Mouse (Mus musculus) CH12.LX (cell line): ENCODE measurements around the gene Ogg1. TPM values are rescaled to one million over a fixed set of nuclear protein-coding genes. Genes with fewer than 3 reads are reported as not detected.
A peak's percentile ranks its signal among the peaks of the same experiment; 100 is the strongest.

Experiments
- DNase-seq: peaks from one replicate; pipeline ENCODE4 v3.0.0-alpha.2; 2013; ENCODE audit errors: extremely low read depth
- H3K27ac ChIP-seq: 2 replicates; pipeline ENCODE4 v1.5.1; 2012; ENCODE audit warnings: low read depth, mild to moderate bottlenecking, control low read depth, moderate library complexity; ENCODE audit not compliant: insufficient read depth
- H3K27me3 ChIP-seq: replicated peaks from 2 replicates; pipeline ENCODE3; 2012; ENCODE audit warnings: inconsistent platforms
- H3K36me3 ChIP-seq, 2 experiments: replicated peaks in 1 of 2; 2 replicates each; pipeline versions ENCODE3 to v1.6.1; 2012; ENCODE audit warnings: inconsistent platforms in 1 of 2, low read length in 1 of 2, mild to moderate bottlenecking in 1 of 2, mixed read lengths in 1 of 2, moderate library complexity in 1 of 2; ENCODE audit not compliant: control insufficient read depth in 1 of 2, insufficient read depth in 1 of 2
- H3K4me1 ChIP-seq, 2 experiments: 2 replicates each; pipeline ENCODE4 v1.6.1; 2012; ENCODE audit warnings: inconsistent platforms in 1 of 2, moderate library complexity in 1 of 2; ENCODE audit not compliant: insufficient read depth in 2 of 2, control insufficient read depth in 1 of 2
- H3K4me2 ChIP-seq: 2 replicates; pipeline ENCODE4 v1.6.1; 2012; ENCODE audit warnings: low read depth, mild to moderate bottlenecking, control low read depth; ENCODE audit not compliant: poor library complexity, insufficient read depth, severe bottlenecking
- H3K4me3 ChIP-seq, 3 experiments: fragments of 150-350 bp in 1 of 3; sonication (generic) in 1 of 3; replicated peaks in 1 of 3; 2 replicates each; pipeline versions ENCODE3 to v1.5.1; 2011 to 2012; ENCODE audit warnings: low read depth in 2 of 3, low read length in 2 of 3, mild to moderate bottlenecking in 2 of 3, moderate library complexity in 2 of 3, control low read depth in 1 of 3, improper control_type of control experiment in 1 of 3, inconsistent platforms in 1 of 3, mixed read lengths in 1 of 3; ENCODE audit not compliant: poor library complexity in 1 of 3
- H3K79me2 ChIP-seq: replicated peaks from 2 replicates; pipeline ENCODE4 v1.6.1; 2012; ENCODE audit warnings: mild to moderate bottlenecking, moderate library complexity; ENCODE audit not compliant: control insufficient read depth, poor library complexity, insufficient read depth, severe bottlenecking; ENCODE audit errors: extremely low read depth
- H3K9ac ChIP-seq: 2 replicates; pipeline ENCODE4 v1.6.1; 2012; ENCODE audit warnings: low read depth, mild to moderate bottlenecking, control low read depth, moderate library complexity; ENCODE audit not compliant: insufficient read depth
- H3K9me3 ChIP-seq: replicated peaks from 2 replicates; pipeline ENCODE3; 2012; ENCODE audit warnings: low read length, inconsistent platforms, mixed read lengths
- CTCF ChIP-seq, 2 experiments: IDR thresholded peaks in 1 of 2; conservative IDR thresholded peaks in 1 of 2; 2 replicates each; pipeline ENCODE4 v1.5.1; 2011 to 2012; ENCODE audit warnings: low read depth in 2 of 2, low read length in 2 of 2, improper control_type of control experiment in 1 of 2, inconsistent platforms in 1 of 2, mild to moderate bottlenecking in 1 of 2, moderate library complexity in 1 of 2
- ELF1 ChIP-seq: IDR thresholded peaks from 2 replicates; pipeline ENCODE4 v1.6.1; 2014; ENCODE audit warnings: low read depth, mild to moderate bottlenecking, inconsistent platforms, low read length, improper control_type of control experiment
- EP300 ChIP-seq: IDR thresholded peaks from 2 replicates; pipeline ENCODE4 v1.6.1; 2011; ENCODE audit warnings: low read length, improper control_type of control experiment
- GABPA ChIP-seq: IDR thresholded peaks from 2 replicates; pipeline ENCODE4 v1.6.1; 2012; ENCODE audit warnings: low read depth, low read length, improper control_type of control experiment, inconsistent platforms; ENCODE audit not compliant: insufficient replicate concordance
- HCFC1 ChIP-seq: IDR thresholded peaks from 2 replicates; pipeline ENCODE4 v1.6.1; 2012; ENCODE audit warnings: low read depth, mild to moderate bottlenecking, inconsistent platforms, low read length, improper control_type of control experiment
- IRF4 ChIP-seq: IDR thresholded peaks from 2 replicates; pipeline ENCODE4 v1.6.1; 2014; ENCODE audit warnings: low read depth, mild to moderate bottlenecking, inconsistent platforms, low read length, improper control_type of control experiment
- JUN ChIP-seq: IDR thresholded peaks from 2 replicates; pipeline ENCODE4 v1.6.1; 2011; ENCODE audit warnings: low read depth, mild to moderate bottlenecking, low read length, improper control_type of control experiment, moderate library complexity; ENCODE audit not compliant: insufficient read depth
- MAFK ChIP-seq: IDR thresholded peaks from 2 replicates; pipeline ENCODE4 v1.6.1; 2011; ENCODE audit warnings: low read length, improper control_type of control experiment; ENCODE audit not compliant: insufficient replicate concordance
- MAX ChIP-seq: IDR thresholded peaks from 2 replicates; pipeline ENCODE4 v1.6.1; 2011; ENCODE audit warnings: low read length, improper control_type of control experiment
- MEF2A ChIP-seq: IDR thresholded peaks from 2 replicates; pipeline ENCODE4 v1.6.1; 2014; ENCODE audit warnings: low read depth, mild to moderate bottlenecking, inconsistent platforms, low read length, improper control_type of control experiment, borderline replicate concordance
- MXI1 ChIP-seq: IDR thresholded peaks from 2 replicates; pipeline ENCODE4 v1.6.1; 2011; ENCODE audit warnings: mild to moderate bottlenecking, low read depth, low read length, improper control_type of control experiment
- MYC ChIP-seq: IDR thresholded peaks from 2 replicates; pipeline ENCODE4 v1.6.1; 2011; ENCODE audit warnings: low read depth, mild to moderate bottlenecking, improper control_type of control experiment, low read length
- NELFE ChIP-seq: IDR thresholded peaks from 2 replicates; pipeline ENCODE4 v1.6.1; 2011; ENCODE audit warnings: low read depth, low read length, improper control_type of control experiment
- POLR2A ChIP-seq: IDR thresholded peaks from 2 replicates; pipeline ENCODE4 v1.6.1; 2011; ENCODE audit warnings: low read depth, mild to moderate bottlenecking, improper control_type of control experiment, low read length
- POLR2AphosphoS2 ChIP-seq: IDR thresholded peaks from 2 replicates; pipeline ENCODE4 v1.6.1; 2011; ENCODE audit warnings: low read depth, low read length, improper control_type of control experiment
- RAD21 ChIP-seq: IDR thresholded peaks from 2 replicates; pipeline ENCODE4 v1.6.1; 2011; ENCODE audit warnings: low read depth, mild to moderate bottlenecking, low read length, improper control_type of control experiment, moderate library complexity
- RCOR1 ChIP-seq: conservative IDR thresholded peaks from 2 replicates; pipeline ENCODE4 v1.6.1; 2012; ENCODE audit warnings: low read depth, mild to moderate bottlenecking, inconsistent platforms, low read length, improper control_type of control experiment
- SMC3 ChIP-seq: IDR thresholded peaks from 2 replicates; pipeline ENCODE4 v1.6.1; 2011; ENCODE audit warnings: low read depth, low read length, improper control_type of control experiment
- TCF12 ChIP-seq: IDR thresholded peaks from 2 replicates; pipeline ENCODE4 v1.6.1; 2014; ENCODE audit warnings: low read depth, mild to moderate bottlenecking, inconsistent platforms, low read length, improper control_type of control experiment
- UBTF ChIP-seq: IDR thresholded peaks from 2 replicates; pipeline ENCODE4 v1.6.1; 2012; ENCODE audit warnings: low read depth, mild to moderate bottlenecking, inconsistent platforms, low read length, improper control_type of control experiment, moderate library complexity
- ZKSCAN1 ChIP-seq: IDR thresholded peaks from 2 replicates; pipeline ENCODE4 v1.6.1; 2012; ENCODE audit warnings: low read depth, inconsistent platforms, low read length, improper control_type of control experiment, borderline replicate concordance
- ZMIZ1 ChIP-seq: IDR thresholded peaks from 2 replicates; pipeline ENCODE4 v1.6.1; 2012; ENCODE audit warnings: low read depth, mild to moderate bottlenecking, inconsistent platforms, low read length, improper control_type of control experiment
- ZNF384 ChIP-seq: IDR thresholded peaks from 2 replicates; pipeline ENCODE4 v1.6.1; 2012; ENCODE audit warnings: low read depth, low read length, improper control_type of control experiment, inconsistent platforms
- dilution Hi-C: fragments of 300-500 bp; cut with MboI; formaldehyde crosslinking; loops from 2 replicates; pipeline ENCODE4 v1.14.3; 2020; ENCODE audit warnings: low sequenced_read_pairs; ENCODE audit not compliant: extremely low pct_unique_long_range_greater_than_20kb, extremely low pct_ligation_motif_present
- in situ Hi-C: fragments of 300-500 bp; cut with MboI; formaldehyde crosslinking; loops from 3 replicates; pipeline ENCODE4 v1.14.3; 2019; ENCODE audit warnings: low sequenced_read_pairs, low pct_ligation_motif_present, low pct_unique_long_range_greater_than_20kb, mixed read lengths
- polyA plus RNA-seq: library from polyadenylated mRNA; unstranded; fragments of >175 nt; gene quantifications from 2 replicates; pipeline ENCODE4 v1.2.1, GENCODE M21; 2012; ENCODE audit warnings: low read depth; ENCODE audit not compliant: insufficient read length
- total RNA-seq, 2 experiments: library from RNA; depleted of rRNA; stranded (reverse); fragments of 300-350 nt in 1 of 2; fragments of >200 nt in 1 of 2; gene quantifications; 2 replicates each; pipeline ENCODE4 v1.2.3; 2012 to 2014

The Ogg1 gene
- total and polyA plus RNA-seq, 3 experiments = 13.8 to 20.1 (median 14.5) TPM

DNA sequence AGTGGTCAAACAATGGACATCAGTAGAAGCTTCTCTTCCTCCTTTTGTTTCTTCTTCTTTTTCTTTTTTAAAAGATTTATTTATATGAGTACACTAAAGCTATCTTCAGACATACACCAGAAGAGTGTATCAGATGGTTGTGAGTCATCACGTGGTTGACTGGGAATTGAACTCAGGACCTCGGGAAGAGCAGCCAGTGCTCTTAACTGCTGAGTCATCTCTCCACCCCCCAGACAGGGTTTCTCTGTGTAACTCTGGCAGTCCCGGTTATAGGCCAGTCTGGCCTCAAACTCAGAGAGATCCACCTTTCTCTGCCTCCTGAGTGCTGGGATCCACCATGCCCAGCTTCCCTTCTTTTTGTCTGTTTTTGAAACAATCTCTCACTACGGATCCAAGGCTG is 30.1 kb upstream of the Ogg1 start:
- no peak for DNase-seq
- Histone ChIP-seq H3K36me3 (peaks cover 0 to 7% of the 10 kb centered on the region in 2 experiments), H3K9ac (no peak overlapping the region), H3K9me3 (no peaks in the 10 kb centered on the region), H3K4me2 (no peak overlapping the region), H3K79me2 (no peaks in the 10 kb centered on the region), H3K27ac (no peak overlapping the region), H3K27me3 (no peaks in the 10 kb centered on the region), H3K4me3 (no peak overlapping the region), H3K4me1 (peaks cover 3 to 26% of the 10 kb centered on the region in 2 experiments; a peak in 3 of 4 replicates)
- dilution Hi-C loops (no loop called here), in situ Hi-C loops (loop anchor here (5.0 kb wide), 1 partner anchor 34 kb away; no protein-coding TSS in a partner anchor)
- TF ChIP-seq MAFK (peak; percentile 71), ELF1 (no peak)

GRCm38 (mm10) chr6:113301350-113301749 is 25.4 kb upstream of the Ogg1 start:
- no peak for DNase-seq
- Histone ChIP-seq H3K4me1 (peaks cover 0 to 31% of the 10 kb centered on the region in 2 experiments), H3K4me2 (no peak overlapping the region), H3K4me3 (no peak overlapping the region), H3K9ac (no peak overlapping the region), H3K79me2 (no peaks in the 10 kb centered on the region), H3K27me3 (no peaks in the 10 kb centered on the region), H3K9me3 (no peaks in the 10 kb centered on the region), H3K36me3 (no peaks in the 10 kb centered on the region), H3K27ac (no peak overlapping the region)
- no peak for TF ChIP-seq HCFC1
- TF ChIP-seq MXI1 = no peak
- TF ChIP-seq MAX = no peak
- TF ChIP-seq POLR2A = no peak
- no peak for TF ChIP-seq MEF2A
- no peak for TF ChIP-seq ZNF384
- dilution Hi-C loops (no loop called here), in situ Hi-C loops (loop anchor here (5.0 to 25.0 kb wide), 3 partner anchors 129 to 589 kb away; partner anchors contain the start of gene Thumpd3)

DNA sequence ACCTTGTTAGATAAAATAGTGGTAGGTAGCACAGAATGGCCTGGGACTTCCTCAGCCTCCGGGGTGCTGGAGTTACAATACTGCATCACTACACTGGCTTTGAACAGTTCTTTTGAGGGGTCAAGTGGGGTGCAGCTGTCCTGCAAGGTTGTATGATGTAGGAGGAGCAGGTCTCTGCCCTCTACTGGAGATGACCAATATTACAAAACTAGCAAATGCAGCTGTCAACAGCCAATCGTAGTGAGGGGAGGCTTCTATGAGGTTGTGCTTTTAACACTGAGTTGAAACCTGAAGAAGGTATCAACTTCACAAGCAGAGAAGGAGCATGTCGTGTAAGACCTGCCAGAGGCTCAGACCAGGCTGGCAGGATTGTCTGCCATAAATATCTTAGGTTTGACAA is 24.5 kb upstream of the Ogg1 start:
- H3K27ac ChIP-seq = no peak overlapping the region
- no peak overlapping the region for H3K4me2 ChIP-seq
- H3K9me3 ChIP-seq = no peaks in the 10 kb centered on the region
- no peaks in the 10 kb centered on the region for H3K36me3 ChIP-seq
- H3K4me1 ChIP-seq = peaks cover 0 to 25% of the 10 kb centered on the region in 2 experiments
- DNase-seq = peak; percentile 56
- dilution Hi-C loops (no loop called here), in situ Hi-C loops (loop anchor here (5.0 to 25.0 kb wide), 3 partner anchors 130 to 590 kb away; partner anchors contain the start of gene Thumpd3)
- TF ChIP-seq ELF1 = no peak
- TF ChIP-seq JUN = no peak
- no peak for TF ChIP-seq RCOR1
- TF ChIP-seq SMC3 = peak; percentile 74
- no peak for TF ChIP-seq MAX
- no peak for TF ChIP-seq NELFE
- no peak for TF ChIP-seq GABPA
- no peak for TF ChIP-seq IRF4
- no peak for TF ChIP-seq UBTF
- no peak for TF ChIP-seq TCF12
- TF ChIP-seq POLR2AphosphoS2 = no peak
- no peak for TF ChIP-seq MYC
- no peak for TF ChIP-seq ZKSCAN1
- TF ChIP-seq MAFK = no peak
- no peak for TF ChIP-seq EP300
- no peak for TF ChIP-seq ZNF384
- peak; percentile 58 for TF ChIP-seq RAD21
- TF ChIP-seq ZMIZ1 = no peak
- no peak for TF ChIP-seq MXI1
- peak; percentile 51 to 77; a peak in 3 of 4 replicates for TF ChIP-seq CTCF (conservative IDR thresholded peaks at IDR 0.05 in 1 of 2, IDR thresholded peaks at IDR 0.05 in 1 of 2; ENCODE audit: low read depth in 2 of 2, low read length in 2 of 2)
- no peak overlapping the region for H3K4me3 ChIP-seq
- H3K79me2 ChIP-seq = peaks cover 1% of the 10 kb centered on the region
- H3K27me3 ChIP-seq = no peaks in the 10 kb centered on the region
- no peak overlapping the region for H3K9ac ChIP-seq
